Mouse (Mus musculus) 416B (cell line): ENCODE data around the gene Rgl2.
"Not testable (repeated sequence)": the region's sequence is repeated elsewhere in the genome, so short reads cannot be mapped to it uniquely, and the experiment has no call there.

ENCODE experiments used
- DNase-seq: peaks from one replicate; pipeline ENCODE4 v3.0.0; 2011; ENCODE audit warnings: low read depth

Rgl2 gene

GRCm38 (mm10) chr17:33950131-33950625 lies 20.8 kb downstream of the Rgl2 start:
- no peak for DNase-seq

- peak; percentile 50 for DNase-seq
Measured at GRCm38 (mm10) chr17:33951021-33951946, 21.9 kb downstream of the Rgl2 start, which contains the start of gene B3galt4. B3galt4 (minus strand) TSS chr17:33951488.

GRCm38 (mm10) chr17:33952015-33952414 lies 22.7 kb downstream of the Rgl2 start:
- not testable (repeated sequence) for DNase-seq

- DNase-seq, result no peak
Measured at GRCm38 (mm10) chr17:33952879-33953278, 23.5 kb downstream of the Rgl2 start.

GRCm38 (mm10) chr17:33953310-33953709 lies 24.0 kb downstream of the Rgl2 start:
- no peak for DNase-seq

- DNase-seq, result no peak
Measured at GRCm38 (mm10) chr17:33953961-33954565, 24.7 kb downstream of the Rgl2 start.

GRCm38 (mm10) chr17:33954646-33955554 lies 25.6 kb downstream of the Rgl2 start:
- DNase-seq, result no peak

- peak; percentile 99 for DNase-seq
Measured at GRCm38 (mm10) chr17:33955555-33956214, 26.3 kb downstream of the Rgl2 start, which contains the start of the genes Vps52 and Rps18. Vps52 (plus strand) TSS chr17:33955812. Rps18 (minus strand) TSS chr17:33956001.

GRCm38 (mm10) chr17:33956336-33956735 lies 27.0 kb downstream of the Rgl2 start:
- DNase-seq, result no peak

- DNase-seq, result no peak
Measured at GRCm38 (mm10) chr17:33957493-33957892, 28.1 kb downstream of the Rgl2 start.

GRCm38 (mm10) chr17:33958451-33958850 lies 29.1 kb downstream of the Rgl2 start:
- no peak for DNase-seq

- no peak for DNase-seq
Measured at GRCm38 (mm10) chr17:33959135-33959534, 29.8 kb downstream of the Rgl2 start.

- DNase-seq, result no peak
Measured at GRCm38 (mm10) chr17:33959948-33960347, 30.6 kb downstream of the Rgl2 start.

- DNase-seq, result no peak
Measured at GRCm38 (mm10) chr17:33962876-33963275, 33.5 kb downstream of the Rgl2 start.

- DNase-seq, result no peak
Measured at GRCm38 (mm10) chr17:33965082-33965845, 35.9 kb downstream of the Rgl2 start.

GRCm38 (mm10) chr17:33965846-33966550 lies 36.7 kb downstream of the Rgl2 start:
- no peak for DNase-seq

- DNase-seq, result peak; percentile 83
Measured at GRCm38 (mm10) chr17:33968489-33968888, 39.1 kb downstream of the Rgl2 start.

- peak; percentile 86 for DNase-seq
Measured at GRCm38 (mm10) chr17:33968927-33969326, 39.6 kb downstream of the Rgl2 start.

GRCm38 (mm10) chr17:33969394-33969793 lies 40.1 kb downstream of the Rgl2 start:
- DNase-seq, result no peak

GRCm38 (mm10) chr17:33972691-33973090 lies 43.3 kb downstream of the Rgl2 start:
- DNase-seq, result peak; percentile 62
